Mouse (Mus musculus) lung, adult 2 months (tissue): ENCODE data around the gene Cfap61.

ENCODE experiments used
- CTCF ChIP-seq: fragments of 200-500 bp; IDR thresholded peaks from 2 replicates; pipeline ENCODE4 v1.5.1; 2011; ENCODE audit warnings: mild to moderate bottlenecking, low read length, control low read depth; ENCODE audit not compliant: insufficient read depth
- POLR2A ChIP-seq: fragments of 200-500 bp; IDR thresholded peaks from 2 replicates; pipeline ENCODE4 v1.6.1; 2011; ENCODE audit warnings: low read depth, mild to moderate bottlenecking, control low read depth, low read length, borderline replicate concordance; ENCODE audit errors: extremely low read depth

GRCm38 (mm10) chr2:146224141-146224540 is 289.6 kb downstream of the Cfap61 start:
- TF ChIP-seq CTCF (no peak), POLR2A (no peak)
